Mouse (Mus musculus) CH12.LX (cell line): Measurements from ENCODE around the gene Lhfp. TPM values are rescaled to one million over a fixed set of nuclear protein-coding genes. Genes with fewer than 3 reads are reported as not detected.

ENCODE experiments used
- DNase-seq: peaks from one replicate; pipeline ENCODE4 v3.0.0-alpha.2; 2013; ENCODE audit errors: extremely low read depth
- H3K27ac ChIP-seq: 2 replicates; pipeline ENCODE4 v1.5.1; 2012; ENCODE audit warnings: low read depth, mild to moderate bottlenecking, control low read depth, moderate library complexity; ENCODE audit not compliant: insufficient read depth
- H3K27me3 ChIP-seq: replicated peaks from 2 replicates; pipeline ENCODE3; 2012; ENCODE audit warnings: inconsistent platforms
- H3K36me3 ChIP-seq, 2 experiments: replicated peaks in 1 of 2; 2 replicates each; pipeline versions ENCODE3 to v1.6.1; 2012; ENCODE audit warnings: inconsistent platforms in 1 of 2, low read length in 1 of 2, mild to moderate bottlenecking in 1 of 2, mixed read lengths in 1 of 2, moderate library complexity in 1 of 2; ENCODE audit not compliant: control insufficient read depth in 1 of 2, insufficient read depth in 1 of 2
- H3K4me1 ChIP-seq, 2 experiments: 2 replicates each; pipeline ENCODE4 v1.6.1; 2012; ENCODE audit warnings: inconsistent platforms in 1 of 2, moderate library complexity in 1 of 2; ENCODE audit not compliant: insufficient read depth in 2 of 2, control insufficient read depth in 1 of 2
- H3K4me2 ChIP-seq: 2 replicates; pipeline ENCODE4 v1.6.1; 2012; ENCODE audit warnings: low read depth, mild to moderate bottlenecking, control low read depth; ENCODE audit not compliant: poor library complexity, insufficient read depth, severe bottlenecking
- H3K4me3 ChIP-seq, 3 experiments: fragments of 150-350 bp in 1 of 3; sonication (generic) in 1 of 3; replicated peaks in 1 of 3; 2 replicates each; pipeline versions ENCODE3 to v1.5.1; 2011 to 2012; ENCODE audit warnings: low read depth in 2 of 3, low read length in 2 of 3, mild to moderate bottlenecking in 2 of 3, moderate library complexity in 2 of 3, control low read depth in 1 of 3, improper control_type of control experiment in 1 of 3, inconsistent platforms in 1 of 3, mixed read lengths in 1 of 3; ENCODE audit not compliant: poor library complexity in 1 of 3
- H3K79me2 ChIP-seq: replicated peaks from 2 replicates; pipeline ENCODE4 v1.6.1; 2012; ENCODE audit warnings: mild to moderate bottlenecking, moderate library complexity; ENCODE audit not compliant: control insufficient read depth, poor library complexity, insufficient read depth, severe bottlenecking; ENCODE audit errors: extremely low read depth
- H3K9ac ChIP-seq: 2 replicates; pipeline ENCODE4 v1.6.1; 2012; ENCODE audit warnings: low read depth, mild to moderate bottlenecking, control low read depth, moderate library complexity; ENCODE audit not compliant: insufficient read depth
- H3K9me3 ChIP-seq: replicated peaks from 2 replicates; pipeline ENCODE3; 2012; ENCODE audit warnings: low read length, inconsistent platforms, mixed read lengths
- CHD1 ChIP-seq: IDR thresholded peaks from 2 replicates; pipeline ENCODE4 v1.6.1; 2012; ENCODE audit warnings: low read depth, low read length, improper control_type of control experiment, inconsistent platforms
- CHD2 ChIP-seq: IDR thresholded peaks from 2 replicates; pipeline ENCODE4 v1.6.1; 2011; ENCODE audit warnings: low read length, improper control_type of control experiment
- E2F4 ChIP-seq: IDR thresholded peaks from 2 replicates; pipeline ENCODE4 v1.6.1; 2011; ENCODE audit warnings: low read depth, low read length, improper control_type of control experiment; ENCODE audit not compliant: insufficient replicate concordance
- ELF1 ChIP-seq: IDR thresholded peaks from 2 replicates; pipeline ENCODE4 v1.6.1; 2014; ENCODE audit warnings: low read depth, mild to moderate bottlenecking, inconsistent platforms, low read length, improper control_type of control experiment
- EP300 ChIP-seq: IDR thresholded peaks from 2 replicates; pipeline ENCODE4 v1.6.1; 2011; ENCODE audit warnings: low read length, improper control_type of control experiment
- ETS1 ChIP-seq: conservative IDR thresholded peaks from 2 replicates; pipeline ENCODE4 v1.6.1; 2012; ENCODE audit warnings: low read depth, mild to moderate bottlenecking, inconsistent platforms, low read length, improper control_type of control experiment, moderate library complexity
- GABPA ChIP-seq: IDR thresholded peaks from 2 replicates; pipeline ENCODE4 v1.6.1; 2012; ENCODE audit warnings: low read depth, low read length, improper control_type of control experiment, inconsistent platforms; ENCODE audit not compliant: insufficient replicate concordance
- IRF4 ChIP-seq: IDR thresholded peaks from 2 replicates; pipeline ENCODE4 v1.6.1; 2014; ENCODE audit warnings: low read depth, mild to moderate bottlenecking, inconsistent platforms, low read length, improper control_type of control experiment
- JUN ChIP-seq: IDR thresholded peaks from 2 replicates; pipeline ENCODE4 v1.6.1; 2011; ENCODE audit warnings: low read depth, mild to moderate bottlenecking, low read length, improper control_type of control experiment, moderate library complexity; ENCODE audit not compliant: insufficient read depth
- JUND ChIP-seq: conservative IDR thresholded peaks from 2 replicates; pipeline ENCODE4 v1.6.1; 2011; ENCODE audit warnings: low read depth, low read length, improper control_type of control experiment
- KAT2A ChIP-seq: IDR thresholded peaks from 2 replicates; pipeline ENCODE4 v1.6.1; 2012; ENCODE audit warnings: low read length, improper control_type of control experiment, inconsistent platforms; ENCODE audit not compliant: insufficient replicate concordance
- MAX ChIP-seq: IDR thresholded peaks from 2 replicates; pipeline ENCODE4 v1.6.1; 2011; ENCODE audit warnings: low read length, improper control_type of control experiment
- MAZ ChIP-seq: IDR thresholded peaks from 2 replicates; pipeline ENCODE4 v1.6.1; 2012; ENCODE audit warnings: low read depth, mild to moderate bottlenecking, inconsistent platforms, low read length, improper control_type of control experiment, moderate library complexity
- MEF2A ChIP-seq: IDR thresholded peaks from 2 replicates; pipeline ENCODE4 v1.6.1; 2014; ENCODE audit warnings: low read depth, mild to moderate bottlenecking, inconsistent platforms, low read length, improper control_type of control experiment, borderline replicate concordance
- MXI1 ChIP-seq: IDR thresholded peaks from 2 replicates; pipeline ENCODE4 v1.6.1; 2011; ENCODE audit warnings: mild to moderate bottlenecking, low read depth, low read length, improper control_type of control experiment
- NELFE ChIP-seq: IDR thresholded peaks from 2 replicates; pipeline ENCODE4 v1.6.1; 2011; ENCODE audit warnings: low read depth, low read length, improper control_type of control experiment
- PAX5 ChIP-seq: IDR thresholded peaks from 2 replicates; pipeline ENCODE4 v1.6.1; 2012; ENCODE audit warnings: low read length, inconsistent platforms, mixed read lengths
- POLR2AphosphoS2 ChIP-seq: IDR thresholded peaks from 2 replicates; pipeline ENCODE4 v1.6.1; 2011; ENCODE audit warnings: low read depth, low read length, improper control_type of control experiment
- RAD21 ChIP-seq: IDR thresholded peaks from 2 replicates; pipeline ENCODE4 v1.6.1; 2011; ENCODE audit warnings: low read depth, mild to moderate bottlenecking, low read length, improper control_type of control experiment, moderate library complexity
- RCOR1 ChIP-seq: conservative IDR thresholded peaks from 2 replicates; pipeline ENCODE4 v1.6.1; 2012; ENCODE audit warnings: low read depth, mild to moderate bottlenecking, inconsistent platforms, low read length, improper control_type of control experiment
- SMC3 ChIP-seq: IDR thresholded peaks from 2 replicates; pipeline ENCODE4 v1.6.1; 2011; ENCODE audit warnings: low read depth, low read length, improper control_type of control experiment
- TCF12 ChIP-seq: IDR thresholded peaks from 2 replicates; pipeline ENCODE4 v1.6.1; 2014; ENCODE audit warnings: low read depth, mild to moderate bottlenecking, inconsistent platforms, low read length, improper control_type of control experiment
- ZC3H11A ChIP-seq: IDR thresholded peaks from 2 replicates; pipeline ENCODE4 v1.6.1; 2012; ENCODE audit warnings: low read depth, mild to moderate bottlenecking, inconsistent platforms, low read length, improper control_type of control experiment
- ZNF384 ChIP-seq: IDR thresholded peaks from 2 replicates; pipeline ENCODE4 v1.6.1; 2012; ENCODE audit warnings: low read depth, low read length, improper control_type of control experiment, inconsistent platforms
- dilution Hi-C: fragments of 300-500 bp; cut with MboI; formaldehyde crosslinking; loops from 2 replicates; pipeline ENCODE4 v1.14.3; 2020; ENCODE audit warnings: low sequenced_read_pairs; ENCODE audit not compliant: extremely low pct_unique_long_range_greater_than_20kb, extremely low pct_ligation_motif_present
- in situ Hi-C: fragments of 300-500 bp; cut with MboI; formaldehyde crosslinking; loops from 3 replicates; pipeline ENCODE4 v1.14.3; 2019; ENCODE audit warnings: low sequenced_read_pairs, low pct_ligation_motif_present, low pct_unique_long_range_greater_than_20kb, mixed read lengths
- polyA plus RNA-seq: library from polyadenylated mRNA; unstranded; fragments of >175 nt; gene quantifications from 2 replicates; pipeline ENCODE4 v1.2.1, GENCODE M21; 2012; ENCODE audit warnings: low read depth; ENCODE audit not compliant: insufficient read length
- total RNA-seq, 2 experiments: library from RNA; depleted of rRNA; stranded (reverse); fragments of 300-350 nt in 1 of 2; fragments of >200 nt in 1 of 2; gene quantifications; 2 replicates each; pipeline ENCODE4 v1.2.3; 2012 to 2014

The Lhfp gene
- total and polyA plus RNA-seq, 3 experiments: not detected

- in situ Hi-C loops: no loop called here
- Histone ChIP-seq H3K9me3 (peaks cover 2% of the 10 kb centered on the region), H3K4me3 (no peak overlapping the region), H3K36me3 (no peaks in the 10 kb centered on the region), H3K79me2 (no peaks in the 10 kb centered on the region), H3K4me2 (no peak overlapping the region), H3K4me1 (no peaks in the 10 kb centered on the region), H3K27ac (no peak overlapping the region), H3K9ac (no peak overlapping the region), H3K27me3 (no peaks in the 10 kb centered on the region)
- no peak for DNase-seq
- TF ChIP-seq MXI1: no peak
- TF ChIP-seq EP300: no peak
- no peak for TF ChIP-seq KAT2A
- no peak for TF ChIP-seq MAX
- no peak for TF ChIP-seq ETS1
- TF ChIP-seq SMC3: no peak
- TF ChIP-seq MAZ: no peak
- TF ChIP-seq MEF2A: no peak
- TF ChIP-seq ZNF384: no peak
- TF ChIP-seq JUND: no peak
- no peak for TF ChIP-seq E2F4
- TF ChIP-seq ELF1: no peak
- dilution Hi-C loops: no loop called here
These were observed 109.8 kb downstream of the Lhfp start for GRCm38 (mm10) chr3:53151081-53151480.

- TF ChIP-seq RCOR1: no peak
- TF ChIP-seq KAT2A: no peak
- no peak for TF ChIP-seq IRF4
- no peak for TF ChIP-seq POLR2AphosphoS2
- no peak for TF ChIP-seq ZC3H11A
- no peak for TF ChIP-seq JUN
- TF ChIP-seq CHD2: no peak
- TF ChIP-seq TCF12: no peak
- no peak for TF ChIP-seq NELFE
- no peak for TF ChIP-seq SMC3
- TF ChIP-seq RAD21: no peak
- TF ChIP-seq ELF1: no peak
- no peak for TF ChIP-seq MAX
- no peak for TF ChIP-seq CHD1
- no peak for TF ChIP-seq PAX5
- no peak for TF ChIP-seq GABPA
- Histone ChIP-seq H3K79me2 (no peaks in the 10 kb centered on the region), H3K4me3 (no peak overlapping the region), H3K36me3 (no peaks in the 10 kb centered on the region), H3K9ac (no peak overlapping the region), H3K27ac (no peak overlapping the region), H3K4me2 (no peak overlapping the region), H3K27me3 (no peaks in the 10 kb centered on the region), H3K9me3 (peaks cover 2% of the 10 kb centered on the region), H3K4me1 (no peaks in the 10 kb centered on the region)
- DNase-seq: no peak
- in situ Hi-C loops (no loop called here), dilution Hi-C loops (no loop called here)
These were observed 110.3 kb downstream of the Lhfp start for GRCm38 (mm10) chr3:53151607-53152006.
